Mouse (Mus musculus) midbrain, embryonic 13.5 days (tissue): ENCODE data around the gene 2510002D24Rik. TPM values are rescaled to one million over a fixed set of nuclear protein-coding genes. Genes with fewer than 3 reads are reported as not detected.
A peak's percentile ranks its signal among the peaks of the same experiment; 100 is the strongest.
"Not testable (repeated sequence)": the region's sequence is repeated elsewhere in the genome, so short reads cannot be mapped to it uniquely, and the experiment has no call there.

ENCODE experiments used
- ATAC-seq: fragments of 200-750 bp; cut with Nextera tagmentation; 2 replicates; pipeline ENCODE4 v1.8.0; 2017; ENCODE audit warnings: mild to moderate bottlenecking, moderate TSS enrichment, moderate library complexity
- H3K27ac ChIP-seq: fragments of 300-500 bp; sonication (generic); 2 replicates; pipeline ENCODE4 v1.5.1; 2015; ENCODE audit warnings: inconsistent platforms, mild to moderate bottlenecking, moderate library complexity
- H3K27me3 ChIP-seq: fragments of 300-500 bp; sonication (generic); 2 replicates; pipeline ENCODE4 v1.6.1; 2015; ENCODE audit warnings: mild to moderate bottlenecking, inconsistent platforms
- H3K36me3 ChIP-seq: fragments of 300-500 bp; sonication (generic); 2 replicates; pipeline ENCODE4 v1.6.1; 2015; ENCODE audit warnings: mild to moderate bottlenecking, inconsistent platforms
- H3K4me1 ChIP-seq: fragments of 300-500 bp; sonication (generic); replicated peaks from 2 replicates; pipeline ENCODE4 v1.6.1; 2015; ENCODE audit warnings: inconsistent platforms
- H3K4me2 ChIP-seq: fragments of 300-500 bp; sonication (generic); replicated peaks from 2 replicates; pipeline ENCODE4 v1.6.1; 2015; ENCODE audit warnings: moderate library complexity, mild to moderate bottlenecking, inconsistent platforms
- H3K4me3 ChIP-seq: fragments of 300-500 bp; sonication (generic); replicated peaks from 2 replicates; pipeline ENCODE4 v1.5.1; 2015; ENCODE audit warnings: mild to moderate bottlenecking, inconsistent platforms
- H3K9ac ChIP-seq: fragments of 300-500 bp; sonication (generic); replicated peaks from 2 replicates; pipeline ENCODE4 v1.6.1; 2015; ENCODE audit warnings: mild to moderate bottlenecking, inconsistent platforms
- H3K9me3 ChIP-seq: fragments of 300-500 bp; sonication (generic); 2 replicates; pipeline ENCODE4 v1.6.1; 2016; ENCODE audit warnings: mild to moderate bottlenecking, inconsistent platforms
- WGBS: fragments of 180-500 bp; shearing (Covaris S2); methylation state at CpG from one replicate; pipeline ENCODE4 v1.1.7; 2015; 5-methylcytosine and 5-hydroxymethylcytosine counted together
- polyA plus RNA-seq: library from polyadenylated mRNA; unstranded; fragments of >200 nt; fragmentation: Nextera tagmentation; extraction: Ambion mirVana; gene quantifications from 2 replicates; pipeline ENCODE4 v1.2.1, GENCODE M21; 2015

The 2510002D24Rik gene
- polyA plus RNA-seq, 1 experiment from 2014 or later = 38.4 TPM

DNA sequence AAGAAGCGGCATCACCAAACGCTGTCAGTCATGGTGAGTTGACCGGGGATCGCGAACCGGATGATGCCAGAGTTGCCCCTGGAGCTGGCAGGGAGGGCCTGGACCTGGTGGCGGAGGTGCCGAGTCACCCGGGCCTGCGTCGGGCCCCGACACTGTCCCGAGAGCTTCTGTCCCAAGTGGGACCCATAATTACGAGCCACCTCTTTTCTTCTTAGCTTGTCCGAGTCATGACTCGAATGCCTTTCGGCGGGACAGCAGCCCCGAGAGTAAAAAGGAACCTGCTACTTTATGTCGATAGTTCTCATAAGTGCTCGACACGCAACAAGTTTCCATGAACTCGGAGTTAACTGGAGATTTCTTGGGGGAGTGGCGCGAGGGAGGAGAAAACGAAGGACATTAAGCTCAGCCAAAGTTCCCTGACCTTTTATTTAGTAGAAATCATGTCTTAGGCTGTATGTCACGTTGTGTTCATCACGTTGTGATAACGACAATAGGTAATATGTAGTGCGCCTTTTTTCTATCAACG lies 23.9 kb upstream of the 2510002D24Rik start:
- 2% methylated on average over 31 of the region's 31 CpGs for WGBS
- Histone ChIP-seq H3K9ac (peak overlapping the region; percentile 85), H3K27me3 (no peaks in the 10 kb centered on the region), H3K4me1 (peaks cover 23% of the 10 kb centered on the region), H3K36me3 (peaks cover 36% of the 10 kb centered on the region), H3K27ac (peak overlapping the region; percentile 32; the same call in 1 of the 2 replicates), H3K4me2 (peak overlapping the region; percentile 81), H3K4me3 (peak overlapping the region; percentile 77), H3K9me3 (no peaks in the 10 kb centered on the region)
- ATAC-seq = peak; percentile 73; the same call in 1 of the 2 replicates

- no peak for ATAC-seq
- peaks cover 97% of the 10 kb centered on the region for H3K36me3 ChIP-seq
- WGBS = 94% methylated on average over 1 of the region's 1 CpGs
- no peaks in the 10 kb centered on the region for H3K27me3 ChIP-seq
- H3K27ac ChIP-seq = no peak overlapping the region
- H3K4me2 ChIP-seq = no peak overlapping the region
- no peaks in the 10 kb centered on the region for H3K4me1 ChIP-seq
- H3K9ac ChIP-seq = no peak overlapping the region
- H3K4me3 ChIP-seq = no peak overlapping the region
- H3K9me3 ChIP-seq = no peaks in the 10 kb centered on the region
Measured at GRCm38 (mm10) chr16:18822356-18822755, 14.0 kb upstream of the 2510002D24Rik start.

DNA sequence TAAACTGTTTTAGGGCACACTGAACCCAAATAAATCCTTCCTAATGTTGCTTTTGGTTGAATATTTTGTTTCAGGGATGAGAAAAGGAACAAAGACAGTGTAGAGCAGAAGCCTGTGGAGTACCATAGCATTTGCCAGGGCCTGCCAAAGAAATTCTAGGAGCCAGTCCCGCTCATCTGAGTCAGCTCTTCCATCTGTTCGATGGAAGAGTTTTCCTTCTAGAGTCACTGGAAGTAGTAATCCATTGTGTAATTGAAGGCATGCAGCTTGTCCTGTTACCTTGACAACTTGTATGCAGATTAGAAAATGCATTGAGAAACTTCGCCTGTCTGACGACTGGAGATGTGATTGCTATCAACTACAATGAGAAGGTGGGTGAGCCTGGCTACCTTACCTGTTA lies 13.5 kb upstream of the 2510002D24Rik start:
- H3K9ac ChIP-seq = no peak overlapping the region
- H3K27ac ChIP-seq = no peak overlapping the region
- no peak overlapping the region for H3K4me3 ChIP-seq
- 67% methylated on average over 4 of the region's 4 CpGs for WGBS
- H3K36me3 ChIP-seq = peaks cover 97% of the 10 kb centered on the region
- no peak for ATAC-seq
- H3K9me3 ChIP-seq = no peaks in the 10 kb centered on the region
- H3K27me3 ChIP-seq = no peaks in the 10 kb centered on the region
- H3K4me1 ChIP-seq = no peaks in the 10 kb centered on the region
- no peak overlapping the region for H3K4me2 ChIP-seq

GRCm38 (mm10) chr16:18828630-18829029 lies 7.7 kb upstream of the 2510002D24Rik start:
- Histone ChIP-seq H3K9me3 (no peaks in the 10 kb centered on the region), H3K4me3 (no peak overlapping the region), H3K36me3 (peaks cover 96% of the 10 kb centered on the region), H3K9ac (no peak overlapping the region), H3K27me3 (no peaks in the 10 kb centered on the region), H3K4me1 (no peaks in the 10 kb centered on the region), H3K27ac (no peak overlapping the region), H3K4me2 (no peak overlapping the region)
- 93% methylated on average over 3 of the region's 3 CpGs for WGBS
- ATAC-seq = no peak

DNA sequence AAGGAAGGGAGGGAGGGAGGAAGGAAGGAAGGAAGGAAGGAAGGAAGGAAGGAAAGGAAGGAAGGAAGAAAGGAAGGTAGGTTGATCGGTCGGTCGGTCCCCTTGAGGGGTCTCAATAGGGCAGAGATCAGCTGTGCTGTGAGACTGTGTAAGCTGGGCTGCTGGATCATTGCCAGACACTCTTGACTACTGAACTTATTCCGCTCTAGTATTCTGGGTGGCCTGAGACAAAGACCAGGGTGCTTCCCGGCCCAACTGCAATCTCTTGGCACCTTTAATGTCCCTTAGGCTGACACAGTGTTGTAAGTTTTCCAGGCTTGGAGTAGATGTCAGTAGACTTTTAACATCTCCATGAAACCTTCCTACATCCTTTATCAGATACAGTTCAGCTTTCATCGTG lies 7.3 kb upstream of the 2510002D24Rik start:
- Histone ChIP-seq H3K4me1 (no peaks in the 10 kb centered on the region), H3K27ac (no peak overlapping the region), H3K27me3 (no peaks in the 10 kb centered on the region), H3K9me3 (no peaks in the 10 kb centered on the region), H3K9ac (no peak overlapping the region), H3K4me3 (no peak overlapping the region), H3K36me3 (peaks cover 97% of the 10 kb centered on the region), H3K4me2 (no peak overlapping the region)
- ATAC-seq = no peak
- 97% methylated on average over 6 of the region's 6 CpGs for WGBS

GRCm38 (mm10) chr16:18833486-18833885 lies 2.9 kb upstream of the 2510002D24Rik start:
- Histone ChIP-seq H3K27ac (no peak overlapping the region), H3K4me1 (peaks cover 7% of the 10 kb centered on the region), H3K27me3 (no peaks in the 10 kb centered on the region), H3K4me2 (no peak overlapping the region), H3K36me3 (peaks cover 73% of the 10 kb centered on the region), H3K9ac (no peak overlapping the region), H3K9me3 (no peaks in the 10 kb centered on the region), H3K4me3 (no peak overlapping the region)
- 76% methylated on average over 2 of the region's 2 CpGs for WGBS
- no peak for ATAC-seq

GRCm38 (mm10) chr16:18836073-18836467 lies 308 bp upstream of the 2510002D24Rik start:
- peaks cover 7% of the 10 kb centered on the region for H3K4me1 ChIP-seq
- peak overlapping the region; percentile 90 for H3K4me3 ChIP-seq
- H3K9ac ChIP-seq = peak overlapping the region; percentile 93
- no peaks in the 10 kb centered on the region for H3K27me3 ChIP-seq
- no peak overlapping the region for H3K27ac ChIP-seq
- 31% methylated on average over 3 of the region's 3 CpGs for WGBS
- no peaks in the 10 kb centered on the region for H3K9me3 ChIP-seq
- peak overlapping the region; percentile 75 for H3K4me2 ChIP-seq
- peaks cover 59% of the 10 kb centered on the region for H3K36me3 ChIP-seq
- peak; percentile 53 for ATAC-seq

GRCm38 (mm10) chr16:18838346-18838745 lies 2.0 kb downstream of the 2510002D24Rik start:
- no peak overlapping the region for H3K27ac ChIP-seq
- peaks cover 36% of the 10 kb centered on the region for H3K36me3 ChIP-seq
- WGBS = 97% methylated on average over 4 of the region's 4 CpGs
- no peak for ATAC-seq
- H3K9ac ChIP-seq = no peak overlapping the region
- H3K4me1 ChIP-seq = peaks cover 7% of the 10 kb centered on the region
- H3K4me2 ChIP-seq = no peak overlapping the region
- H3K9me3 ChIP-seq = no peaks in the 10 kb centered on the region
- H3K4me3 ChIP-seq = no peak overlapping the region
- no peaks in the 10 kb centered on the region for H3K27me3 ChIP-seq

DNA sequence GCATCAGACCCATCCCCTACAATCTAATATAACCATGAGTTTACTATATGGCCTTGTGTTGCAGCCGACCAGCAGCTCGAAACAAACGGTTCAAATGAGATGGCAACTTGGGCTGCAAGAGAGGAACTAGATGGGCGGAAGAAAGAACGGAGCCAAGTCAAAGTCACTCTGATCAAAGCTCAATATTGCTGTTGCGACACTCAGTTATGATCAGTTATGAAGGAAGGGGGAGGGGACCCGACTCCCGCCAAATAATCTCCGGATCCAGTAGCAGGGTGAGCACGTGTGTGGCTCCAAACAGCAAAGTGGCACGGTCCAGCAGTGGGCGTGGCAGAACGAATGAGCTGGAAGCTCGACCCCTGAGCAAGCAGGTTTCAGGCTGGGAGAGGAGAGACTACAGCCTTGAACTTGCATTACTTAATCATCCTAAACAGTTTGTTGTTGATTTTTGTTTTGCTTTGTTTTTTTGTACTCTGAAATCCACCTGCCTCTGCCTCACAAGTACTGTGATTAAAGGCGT lies 10.0 kb downstream of the 2510002D24Rik start:
- H3K27me3 ChIP-seq = no peaks in the 10 kb centered on the region
- no peak overlapping the region for H3K27ac ChIP-seq
- no peak for ATAC-seq
- no peak overlapping the region for H3K9ac ChIP-seq
- no peak overlapping the region for H3K4me2 ChIP-seq
- no peak overlapping the region for H3K4me3 ChIP-seq
- no peaks in the 10 kb centered on the region for H3K36me3 ChIP-seq
- H3K9me3 ChIP-seq = 0 out of 2 replicates have a peak, but pooled peaks cover 5% of the 10 kb centered on the region
- no peaks in the 10 kb centered on the region for H3K4me1 ChIP-seq
- whole genome bisulfite sequencing = 91% methylated on average over 15 of the region's 15 CpGs

DNA sequence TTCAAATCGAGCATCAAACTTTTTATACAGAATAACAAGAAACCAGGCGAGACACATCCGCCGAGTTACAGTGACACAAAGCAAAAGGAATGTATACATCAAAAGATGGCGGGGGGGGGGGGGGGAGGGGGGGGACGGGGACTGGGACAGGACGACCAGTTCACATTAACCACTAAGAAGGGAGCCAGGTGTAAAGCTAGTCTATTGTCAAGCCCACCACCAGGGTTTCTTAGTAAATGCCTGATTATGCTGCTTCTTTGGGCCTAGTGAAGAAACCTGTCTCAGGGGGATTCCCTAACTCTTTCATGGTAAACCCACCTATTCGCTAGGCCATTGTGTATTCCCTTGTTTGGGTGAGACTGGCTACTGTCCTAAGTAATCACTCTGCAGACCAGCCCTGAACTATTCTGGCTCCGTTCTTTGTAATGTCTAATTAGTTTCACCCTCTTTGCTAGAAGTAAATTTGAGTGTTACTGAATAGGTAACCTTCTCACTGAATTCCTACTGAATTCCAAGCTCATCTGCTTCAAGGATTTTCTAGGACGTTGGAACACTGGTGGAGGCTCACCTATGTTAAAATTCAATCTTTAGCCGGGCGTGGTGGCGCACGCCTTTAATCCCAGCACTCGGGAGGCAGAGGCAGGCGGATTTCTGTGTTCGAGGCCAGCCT lies 13.3 kb downstream of the 2510002D24Rik start:
- H3K9me3 ChIP-seq, H3K9ac ChIP-seq, ATAC-seq, H3K4me2 ChIP-seq, H3K27ac ChIP-seq, H3K4me3 ChIP-seq, H3K27me3 ChIP-seq, H3K36me3 ChIP-seq, H3K4me1 ChIP-seq: not testable (repeated sequence)
- 93% methylated on average over 15 of the region's 17 CpGs for WGBS

DNA sequence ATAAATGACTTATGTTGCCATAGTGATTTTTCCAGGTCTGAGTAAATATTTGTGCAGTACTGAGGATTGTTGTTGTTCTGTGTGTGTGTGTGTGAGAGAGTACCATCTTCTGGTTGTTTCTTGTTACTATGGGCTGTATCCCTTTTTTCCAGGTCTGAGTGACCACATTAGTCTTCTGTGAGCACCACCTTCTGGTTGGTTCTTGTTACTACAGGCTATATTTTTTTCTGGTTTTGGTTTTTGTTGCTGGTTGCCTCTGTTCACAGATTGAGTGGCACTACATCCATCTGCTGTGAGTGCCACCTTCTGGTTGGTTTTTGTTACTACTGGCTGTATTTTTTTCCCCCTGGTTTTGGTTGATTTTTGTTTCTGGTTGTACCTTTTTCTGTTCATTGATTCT lies 22.2 kb downstream of the 2510002D24Rik start:
- Histone ChIP-seq H3K27ac (no peak overlapping the region), H3K36me3 (no peaks in the 10 kb centered on the region), H3K4me2 (no peak overlapping the region), H3K9ac (no peak overlapping the region), H3K4me1 (no peaks in the 10 kb centered on the region), H3K9me3 (no peaks in the 10 kb centered on the region), H3K27me3 (no peaks in the 10 kb centered on the region), H3K4me3 (no peak overlapping the region)
- ATAC-seq = 0 out of 2 replicates have a peak, but pooled peaks have one; percentile 27

- Histone ChIP-seq H3K4me3 (no peak overlapping the region), H3K9ac (no peak overlapping the region), H3K9me3 (no peaks in the 10 kb centered on the region), H3K4me2 (no peak overlapping the region), H3K27me3 (no peaks in the 10 kb centered on the region), H3K36me3 (no peaks in the 10 kb centered on the region), H3K4me1 (no peaks in the 10 kb centered on the region), H3K27ac (no peak overlapping the region)
- ATAC-seq = no peak
- 58% methylated on average over 1 of the region's 1 CpGs for WGBS
Measured at GRCm38 (mm10) chr16:18860186-18860585, 23.8 kb downstream of the 2510002D24Rik start.
